Mouse (Mus musculus) hindbrain, embryonic 10.5 days (tissue): Measurements from ENCODE around the gene Kiss1r. TPM values are rescaled to one million over a fixed set of nuclear protein-coding genes. Genes with fewer than 3 reads are reported as not detected.

Experiments
- DNase-seq: peaks from one replicate; pipeline ENCODE4 v3.0.0-alpha.2; 2017; ENCODE audit warnings: low spot score
- H3K27ac ChIP-seq: fragments of 300-500 bp; sonication (generic); 2 replicates; pipeline ENCODE4 v1.5.1; 2016; ENCODE audit warnings: mild to moderate bottlenecking, moderate library complexity
- H3K27me3 ChIP-seq: fragments of 300-500 bp; sonication (generic); 2 replicates; pipeline ENCODE4 v1.6.1; 2016; ENCODE audit warnings: mild to moderate bottlenecking; ENCODE audit not compliant: poor library complexity, insufficient read depth, severe bottlenecking
- H3K36me3 ChIP-seq: fragments of 300-500 bp; sonication (generic); 2 replicates; pipeline ENCODE4 v1.6.1; 2016; ENCODE audit warnings: mild to moderate bottlenecking, moderate library complexity
- H3K4me1 ChIP-seq: fragments of 300-500 bp; sonication (generic); replicated peaks from 2 replicates; pipeline ENCODE4 v1.6.1; 2016; ENCODE audit warnings: mild to moderate bottlenecking
- H3K4me3 ChIP-seq: fragments of 300-500 bp; sonication (generic); 2 replicates; pipeline ENCODE4 v1.5.1; 2016; ENCODE audit warnings: mild to moderate bottlenecking, moderate library complexity
- H3K9me3 ChIP-seq: fragments of 300-500 bp; sonication (generic); 2 replicates; pipeline ENCODE4 v1.6.1; 2016; ENCODE audit warnings: mild to moderate bottlenecking, moderate library complexity
- WGBS: fragments of 180-500 bp; shearing (Covaris S2); methylation state at CpG from one replicate; pipeline ENCODE4 v1.1.7; 2016; 5-methylcytosine and 5-hydroxymethylcytosine counted together
- polyA plus RNA-seq: library from polyadenylated mRNA; unstranded; fragments of >200 nt; fragmentation: Nextera tagmentation; extraction: Ambion mirVana; gene quantifications from 2 replicates; pipeline ENCODE4 v1.2.1, GENCODE M21; 2016

Gene Kiss1r
- 0.72 and 0.80 TPM in 2 replicates for polyA plus RNA-seq

DNA sequence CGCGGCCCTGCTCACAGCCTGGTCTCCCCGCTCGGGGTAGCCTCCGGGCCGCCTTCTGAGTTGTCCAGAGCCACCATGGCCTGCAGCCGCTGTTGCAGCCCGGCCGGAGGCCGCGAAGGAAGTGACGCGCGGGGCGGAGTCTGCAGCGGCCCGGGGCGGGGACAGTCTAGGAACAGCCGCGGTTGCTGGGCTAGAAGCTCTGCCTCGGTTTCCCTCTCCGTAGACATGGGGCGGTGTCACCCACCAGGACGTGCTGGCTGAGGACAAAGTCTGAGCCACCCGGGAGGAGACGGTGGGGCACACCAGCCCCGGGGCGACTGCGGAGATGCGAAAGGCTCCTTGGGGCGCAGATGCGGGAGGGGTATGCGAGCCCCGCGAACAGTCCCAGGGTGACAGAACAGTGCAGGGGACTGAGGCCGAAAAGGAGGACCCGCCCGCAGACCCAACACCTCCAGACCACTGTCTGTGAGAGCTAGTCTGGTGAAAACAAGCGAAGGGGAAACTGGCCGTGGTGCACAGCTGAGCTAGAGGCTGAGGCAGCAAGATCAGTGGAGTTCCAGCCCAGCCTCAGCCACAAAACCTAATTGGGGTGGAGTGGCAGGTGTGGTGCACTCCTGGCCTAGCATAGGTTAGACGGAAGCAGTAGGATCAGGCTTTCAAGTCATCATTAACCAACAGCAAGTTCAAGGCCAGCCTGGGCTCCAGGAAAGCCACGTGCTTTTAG, at the start of gene Kiss1r:
Gene Kiss1r (plus strand): TSS at position 164 of the 724 bp plus-strand sequence.
- 3% methylated on average over 42 of the region's 42 CpGs for WGBS

DNA sequence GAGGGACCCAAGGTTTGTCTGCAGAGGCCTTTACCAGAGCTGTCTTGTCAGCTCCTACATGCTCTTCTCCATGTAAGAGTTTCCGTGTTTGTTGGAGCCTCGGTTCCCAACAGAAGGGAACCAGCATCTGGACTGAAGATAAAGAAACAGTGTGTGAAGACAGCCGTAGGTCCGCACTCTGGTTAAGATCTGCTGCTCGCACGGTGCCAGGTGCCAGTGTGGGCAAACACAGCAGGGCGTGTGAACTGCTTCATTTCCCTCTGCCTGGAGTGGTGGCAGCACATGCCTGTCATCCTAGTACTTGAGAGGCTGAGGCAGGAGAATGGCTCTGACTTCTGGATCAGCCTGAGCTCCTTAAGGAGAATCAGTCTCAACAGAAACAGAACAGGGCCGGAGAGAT, 44.9 kb upstream of the Kiss1r start:
- 93% methylated on average over 8 of the region's 8 CpGs for WGBS
- Histone ChIP-seq H3K9me3 (no peaks in the 10 kb centered on the region), H3K27me3 (peaks cover 7% of the 10 kb centered on the region; the same call in 1 of the 2 replicates), H3K4me1 (peaks cover 44% of the 10 kb centered on the region), H3K4me3 (peak overlapping the region; percentile 75; the same call in 1 of the 2 replicates), H3K36me3 (peaks cover 54% of the 10 kb centered on the region), H3K27ac (no peak overlapping the region)
- DNase-seq = no peak

More for the DNA sequence above, at the start of gene Kiss1r:
- Histone ChIP-seq H3K4me1 (peaks cover 77% of the 10 kb centered on the region), H3K4me3 (peak within 1 kb of the TSS; percentile 73), H3K27ac (peak within 1 kb of the TSS; percentile 92), H3K36me3 (peaks cover 17% of the 10 kb centered on the region), H3K27me3 (peaks cover 51% of the 10 kb centered on the region), H3K9me3 (no peaks in the 10 kb centered on the region)
- DNase-seq = peak; percentile 86

DNA sequence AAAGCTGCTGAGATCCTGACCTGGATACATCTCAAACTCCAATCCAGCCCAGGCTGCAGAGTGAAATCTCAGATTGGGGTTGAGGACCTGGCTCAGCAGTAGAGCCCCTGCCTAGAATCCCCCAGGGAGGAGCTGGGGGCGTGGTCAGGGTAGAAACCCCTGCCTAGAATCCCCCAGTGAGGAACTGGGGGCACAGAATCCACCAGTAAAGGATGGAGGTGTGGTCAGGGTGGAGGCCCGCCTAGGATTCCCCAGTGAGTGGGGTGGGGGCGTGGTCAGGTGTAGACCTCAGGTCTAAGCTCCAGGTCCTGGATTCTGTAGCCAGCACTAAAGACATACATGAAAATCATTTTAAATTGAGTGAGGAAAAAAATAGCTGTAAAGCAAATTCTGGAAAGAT, 43.9 kb upstream of the Kiss1r start:
- Histone ChIP-seq H3K4me3 (peak overlapping the region; percentile 75), H3K36me3 (peaks cover 45% of the 10 kb centered on the region), H3K27ac (peak overlapping the region; percentile 98), H3K27me3 (peaks cover 17% of the 10 kb centered on the region), H3K4me1 (peaks cover 46% of the 10 kb centered on the region), H3K9me3 (no peaks in the 10 kb centered on the region)
- DNase-seq = no peak
- 42% methylated on average over 3 of the region's 3 CpGs for WGBS

DNA sequence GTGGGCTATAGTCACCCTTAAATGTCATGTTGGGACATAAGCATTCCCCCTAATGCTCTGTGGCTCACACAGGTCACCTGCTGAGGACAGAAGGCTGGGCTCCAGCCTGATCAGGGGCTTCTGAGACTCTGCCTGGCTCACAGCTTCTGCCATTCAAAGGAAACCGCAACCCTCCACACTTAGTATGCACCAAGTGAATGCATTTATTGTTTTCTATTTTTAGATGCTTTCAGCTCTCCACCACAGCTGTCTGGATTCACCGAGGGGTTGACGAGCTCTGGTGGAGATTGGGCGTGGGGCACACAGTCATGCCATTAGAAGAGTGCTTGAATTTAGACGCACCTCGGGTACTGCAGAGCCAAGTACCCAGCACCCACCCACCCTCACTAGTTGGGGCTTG, 43.5 kb upstream of the Kiss1r start:
- DNase-seq = no peak
- H3K4me1 ChIP-seq = peaks cover 46% of the 10 kb centered on the region
- no peaks in the 10 kb centered on the region for H3K9me3 ChIP-seq
- H3K4me3 ChIP-seq = peak overlapping the region; percentile 75
- H3K36me3 ChIP-seq = peaks cover 43% of the 10 kb centered on the region
- 14% methylated on average over 6 of the region's 6 CpGs for WGBS
- H3K27me3 ChIP-seq = peaks cover 17% of the 10 kb centered on the region
- peak overlapping the region; percentile 98 for H3K27ac ChIP-seq

DNA sequence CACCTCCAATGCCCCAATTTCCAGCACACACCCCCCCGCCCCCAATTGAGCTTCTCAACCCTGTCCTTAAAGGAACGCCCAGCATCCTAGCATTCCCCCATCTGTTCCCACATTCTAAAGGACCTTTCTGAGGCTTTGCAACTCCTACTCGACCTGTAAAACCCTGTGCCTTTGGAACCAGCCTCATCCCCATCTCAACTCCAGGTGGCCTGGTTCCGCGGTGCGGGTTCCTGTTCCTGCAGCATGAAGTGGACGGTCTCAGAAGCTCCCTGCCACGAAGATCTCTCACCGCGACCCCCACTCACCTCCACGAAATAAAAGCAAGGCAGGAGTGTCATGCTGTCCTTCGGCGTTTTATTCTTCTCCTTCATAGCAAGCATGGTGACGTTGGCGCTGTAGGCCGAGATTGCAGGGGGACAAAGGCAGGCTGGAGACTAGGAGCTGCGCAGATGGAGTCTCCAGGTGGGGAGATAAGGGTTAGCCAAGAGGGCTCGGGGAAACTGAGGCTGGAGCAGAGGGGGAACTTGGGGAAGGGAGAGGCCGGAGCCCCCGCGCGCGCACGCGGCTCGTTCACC, 43.0 kb upstream of the Kiss1r start:
- WGBS = 1% methylated on average over 26 of the region's 26 CpGs
- H3K36me3 ChIP-seq = peaks cover 40% of the 10 kb centered on the region
- H3K4me1 ChIP-seq = peaks cover 46% of the 10 kb centered on the region
- no peaks in the 10 kb centered on the region for H3K9me3 ChIP-seq
- DNase-seq = no peak
- peak overlapping the region; percentile 75 for H3K4me3 ChIP-seq
- peak overlapping the region; percentile 98 for H3K27ac ChIP-seq
- peaks cover 20% of the 10 kb centered on the region for H3K27me3 ChIP-seq

DNA sequence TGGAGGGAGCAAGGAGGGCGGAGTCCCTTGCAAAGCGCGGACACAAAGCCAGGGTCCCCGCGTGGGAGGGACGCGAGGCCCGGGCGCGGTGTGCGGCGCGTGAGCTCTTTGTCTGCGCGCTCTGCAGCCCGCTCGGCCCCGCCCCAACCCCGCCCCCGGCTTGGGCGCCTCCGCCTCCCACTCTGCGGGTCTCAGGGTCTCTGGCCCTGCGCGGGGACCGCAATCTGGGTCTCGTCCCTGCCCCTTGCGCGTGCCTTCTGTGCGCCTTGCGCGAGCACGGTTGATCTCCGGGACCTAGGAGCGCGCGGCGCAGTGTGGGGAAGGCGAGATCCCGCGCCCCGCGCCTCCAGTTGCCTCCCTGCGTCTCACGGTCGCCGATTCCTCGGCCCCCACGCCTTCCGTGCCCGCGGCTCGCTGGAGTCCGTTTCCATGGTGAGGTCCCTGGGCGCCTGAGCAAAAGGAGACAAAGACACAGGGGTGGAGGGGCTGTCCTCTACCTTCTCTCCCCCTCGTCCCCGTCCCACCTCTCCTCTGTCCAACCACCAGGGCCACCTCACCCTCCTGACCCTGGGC, 42.4 kb upstream of the Kiss1r start, which contains the start of the genes Prtn3 and Plppr3:
Gene Prtn3 (plus strand): TSS at position 187 of the 573 bp plus-strand sequence.
Gene Plppr3 (minus strand): TSS at position 345 of the 573 bp plus-strand sequence.
- Histone ChIP-seq H3K27ac (peak within 1 kb of the TSS; percentile 98), H3K4me1 (peaks cover 47% of the 10 kb centered on the region), H3K27me3 (peaks cover 24% of the 10 kb centered on the region), H3K9me3 (no peaks in the 10 kb centered on the region), H3K36me3 (peaks cover 34% of the 10 kb centered on the region), H3K4me3 (peak within 1 kb of the TSS; percentile 75)
- WGBS = under 1% methylated on average over 57 of the region's 57 CpGs
- peak; percentile 82 for DNase-seq

DNA sequence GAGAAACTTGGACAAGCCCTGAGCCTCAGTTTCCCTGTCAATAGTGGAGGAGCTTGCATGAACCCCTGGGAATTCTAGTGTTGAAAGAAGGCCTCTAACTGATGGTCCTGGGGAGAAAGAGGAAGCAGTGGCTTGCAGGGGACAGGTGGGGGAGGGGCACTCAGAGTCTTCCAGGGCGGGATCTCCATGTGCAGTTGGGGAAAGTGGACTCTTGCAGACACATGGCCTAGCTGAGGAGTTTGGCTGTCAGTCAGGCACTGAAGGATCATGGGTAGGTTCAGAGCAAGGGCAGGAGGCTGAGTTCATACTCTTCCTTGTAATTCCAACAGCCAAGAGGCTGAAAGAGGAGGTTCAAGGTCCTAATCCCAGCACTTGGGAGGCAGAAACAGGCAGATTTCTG, 39.6 kb upstream of the Kiss1r start:
- peaks cover 8% of the 10 kb centered on the region for H3K36me3 ChIP-seq
- no peak overlapping the region for H3K4me3 ChIP-seq
- H3K27me3 ChIP-seq = peaks cover 52% of the 10 kb centered on the region
- 69% methylated on average over 1 of the region's 1 CpGs for WGBS
- H3K9me3 ChIP-seq = no peaks in the 10 kb centered on the region
- H3K4me1 ChIP-seq = peaks cover 57% of the 10 kb centered on the region
- DNase-seq = no peak
- no peak overlapping the region for H3K27ac ChIP-seq

DNA sequence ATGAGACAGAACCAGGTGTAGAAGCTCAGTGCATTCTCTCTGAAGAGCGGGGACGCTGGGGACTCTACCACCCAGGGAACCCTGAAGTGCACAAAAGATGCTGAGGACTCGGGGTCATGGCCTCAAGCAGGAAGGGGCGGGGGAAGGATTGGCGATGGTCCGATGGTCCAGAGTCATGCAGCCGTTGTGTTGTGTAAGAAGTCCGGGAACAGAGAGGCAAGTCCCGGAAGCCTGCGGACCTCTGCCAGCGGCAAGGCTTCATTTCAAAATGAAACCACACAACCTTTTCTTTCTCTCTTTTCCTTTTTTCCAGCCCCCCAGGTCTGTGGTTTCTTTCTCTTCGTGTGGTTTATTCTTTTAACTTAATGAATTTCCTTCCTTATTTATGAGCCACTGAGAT, 39.0 kb upstream of the Kiss1r start:
- H3K4me1 ChIP-seq = peaks cover 57% of the 10 kb centered on the region
- H3K4me3 ChIP-seq = no peak overlapping the region
- WGBS = 45% methylated on average over 12 of the region's 12 CpGs
- H3K36me3 ChIP-seq = peaks cover 2% of the 10 kb centered on the region
- no peaks in the 10 kb centered on the region for H3K9me3 ChIP-seq
- no peak overlapping the region for H3K27ac ChIP-seq
- DNase-seq = no peak
- peaks cover 58% of the 10 kb centered on the region for H3K27me3 ChIP-seq

DNA sequence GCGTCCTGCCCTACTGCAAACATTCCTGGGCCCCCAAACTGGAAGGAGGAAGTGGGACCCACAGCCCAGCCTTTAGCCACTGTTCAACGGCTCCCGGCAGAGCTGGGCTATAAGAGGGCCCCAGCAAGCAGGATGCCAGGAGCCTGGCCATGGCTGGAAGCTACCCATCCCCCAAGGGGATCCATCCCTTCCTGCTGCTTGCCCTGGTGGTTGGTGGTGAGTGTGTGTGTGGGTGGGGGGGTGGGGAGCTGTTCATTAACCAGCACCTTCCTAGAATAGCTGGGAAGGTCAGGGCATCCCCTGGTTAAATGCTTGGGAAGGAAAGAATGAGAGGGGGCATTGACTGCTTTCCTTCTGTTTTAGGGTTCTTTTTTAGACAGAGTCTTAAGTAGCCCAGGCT, 37.2 kb upstream of the Kiss1r start:
- Histone ChIP-seq H3K4me3 (no peak overlapping the region), H3K36me3 (no peaks in the 10 kb centered on the region), H3K9me3 (no peaks in the 10 kb centered on the region), H3K27me3 (peaks cover 76% of the 10 kb centered on the region), H3K27ac (no peak overlapping the region), H3K4me1 (peaks cover 52% of the 10 kb centered on the region)
- DNase-seq = no peak
- WGBS = 50% methylated on average over 3 of the region's 3 CpGs

DNA sequence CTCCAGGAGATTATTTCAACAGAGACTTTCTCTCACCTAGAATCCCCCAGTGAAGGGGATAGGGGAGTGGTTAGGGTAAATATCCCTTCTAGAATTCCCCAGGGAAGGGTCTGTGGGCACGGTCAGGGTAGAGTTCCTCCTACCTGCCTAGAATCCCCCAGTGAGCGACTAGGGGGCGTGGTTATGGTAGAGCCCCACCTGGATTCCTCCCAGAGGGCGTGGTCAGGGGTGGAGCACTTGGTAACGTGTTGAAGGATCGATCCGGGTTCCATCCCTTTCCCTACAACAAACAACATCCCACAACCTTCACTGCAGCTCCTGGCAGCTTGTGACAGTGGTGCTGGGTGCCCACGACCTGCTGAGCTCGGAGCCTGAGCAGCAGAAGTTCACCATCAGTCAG, 36.0 kb upstream of the Kiss1r start:
- H3K9me3 ChIP-seq = no peaks in the 10 kb centered on the region
- 18% methylated on average over 9 of the region's 9 CpGs for WGBS
- H3K27me3 ChIP-seq = peaks cover 73% of the 10 kb centered on the region
- H3K4me3 ChIP-seq = 0 out of 2 replicates have a peak overlapping the region, but pooled peaks have one; percentile 5
- peaks cover 41% of the 10 kb centered on the region for H3K4me1 ChIP-seq
- no peaks in the 10 kb centered on the region for H3K36me3 ChIP-seq
- H3K27ac ChIP-seq = no peak overlapping the region
- DNase-seq = no peak

DNA sequence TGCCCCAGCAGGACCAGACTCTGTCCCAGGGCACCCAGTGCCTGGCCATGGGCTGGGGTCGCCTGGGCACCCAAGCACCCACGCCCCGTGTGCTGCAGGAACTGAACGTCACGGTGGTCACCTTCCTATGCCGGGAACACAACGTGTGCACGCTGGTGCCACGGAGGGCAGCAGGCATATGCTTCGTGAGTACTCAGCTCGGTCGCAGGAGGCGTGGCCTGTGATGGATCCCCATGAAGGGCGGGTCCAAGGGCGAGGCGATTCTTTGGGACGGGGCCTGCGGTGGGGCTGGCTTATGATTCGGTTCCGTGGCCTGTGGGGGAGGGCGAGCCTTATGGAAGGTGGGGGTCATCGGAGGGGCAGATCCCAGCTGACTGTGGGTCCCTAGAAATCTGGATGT, 34.8 kb upstream of the Kiss1r start:
- WGBS = 6% methylated on average over 22 of the region's 22 CpGs
- Histone ChIP-seq H3K36me3 (no peaks in the 10 kb centered on the region), H3K9me3 (no peaks in the 10 kb centered on the region), H3K27me3 (peaks cover 72% of the 10 kb centered on the region), H3K4me1 (peaks cover 39% of the 10 kb centered on the region), H3K27ac (peak overlapping the region; percentile 69), H3K4me3 (peak overlapping the region; percentile 39)
- DNase-seq = no peak

DNA sequence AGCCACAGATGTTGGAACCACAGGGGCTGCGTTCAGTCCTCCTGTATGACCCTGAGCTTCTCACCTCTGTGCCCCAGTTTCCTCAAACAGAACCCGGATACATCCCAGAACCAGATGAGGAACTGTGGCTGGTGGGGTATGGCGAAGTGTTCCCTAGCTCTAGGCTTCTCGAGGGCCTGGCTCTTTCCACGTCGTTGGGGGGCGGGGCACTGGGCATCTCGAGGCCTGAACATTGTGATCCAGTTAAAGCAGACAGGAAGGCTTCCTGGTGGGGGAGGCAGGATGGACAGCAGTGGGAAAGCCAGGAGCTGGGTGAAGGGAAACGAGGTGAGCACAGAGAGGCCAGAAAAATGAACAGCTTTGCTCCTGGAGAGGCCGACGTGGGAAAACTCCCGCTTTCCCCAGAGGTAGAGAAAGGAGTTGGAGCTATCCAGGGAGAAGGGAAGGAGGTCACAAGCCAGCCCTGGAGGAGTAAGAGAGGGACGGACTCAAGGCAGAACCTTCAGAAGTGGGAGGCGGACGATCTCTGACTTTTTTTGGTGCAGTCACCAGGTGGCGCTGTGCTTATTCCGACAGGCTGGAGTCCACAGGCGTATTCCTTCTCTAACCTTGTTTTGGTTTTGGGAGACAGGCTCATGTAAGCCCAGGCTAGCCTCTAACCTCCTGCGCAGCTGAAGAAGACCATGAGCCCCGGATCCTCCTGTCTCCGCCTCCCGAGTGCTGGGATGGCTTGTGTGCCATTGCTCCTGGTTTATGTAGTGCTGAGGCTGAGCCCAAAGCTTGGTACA, 33.3 kb upstream of the Kiss1r start:
- Histone ChIP-seq H3K36me3 (no peaks in the 10 kb centered on the region), H3K27me3 (peaks cover 72% of the 10 kb centered on the region), H3K27ac (0 out of 2 replicates have a peak overlapping the region, but pooled peaks have one; percentile 41), H3K4me3 (0 out of 2 replicates have a peak overlapping the region, but pooled peaks have one; percentile 13), H3K9me3 (no peaks in the 10 kb centered on the region), H3K4me1 (peaks cover 30% of the 10 kb centered on the region)
- DNase-seq = peak; percentile 82
- WGBS = 15% methylated on average over 22 of the region's 22 CpGs
